Mouse (Mus musculus): Measurements from ENCODE around the gene Zmiz1.

Zmiz1 gene

DNA sequence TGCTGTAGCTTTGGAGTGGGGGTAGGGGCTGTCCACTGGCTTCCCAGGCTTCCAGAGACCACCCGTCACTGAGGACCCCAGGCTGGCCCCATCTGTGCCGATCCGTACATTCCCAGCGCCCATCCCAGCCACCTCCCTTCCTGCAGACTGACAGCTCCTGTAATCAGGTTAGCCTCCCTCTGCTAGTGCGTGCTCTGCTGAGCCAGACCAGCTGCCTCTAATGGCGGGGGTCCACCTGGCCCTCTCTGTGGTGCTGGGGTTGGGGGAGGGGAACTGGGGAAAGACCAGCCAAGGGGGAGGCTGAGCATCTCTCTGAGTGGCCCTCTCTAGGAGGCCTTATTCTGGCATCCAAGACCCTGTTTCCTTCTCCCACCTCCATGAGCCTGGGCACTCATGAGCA, 53.8 kb downstream of the Zmiz1 start:
- DNase-seq (ENCODE audit: low spot score): no peak

DNA sequence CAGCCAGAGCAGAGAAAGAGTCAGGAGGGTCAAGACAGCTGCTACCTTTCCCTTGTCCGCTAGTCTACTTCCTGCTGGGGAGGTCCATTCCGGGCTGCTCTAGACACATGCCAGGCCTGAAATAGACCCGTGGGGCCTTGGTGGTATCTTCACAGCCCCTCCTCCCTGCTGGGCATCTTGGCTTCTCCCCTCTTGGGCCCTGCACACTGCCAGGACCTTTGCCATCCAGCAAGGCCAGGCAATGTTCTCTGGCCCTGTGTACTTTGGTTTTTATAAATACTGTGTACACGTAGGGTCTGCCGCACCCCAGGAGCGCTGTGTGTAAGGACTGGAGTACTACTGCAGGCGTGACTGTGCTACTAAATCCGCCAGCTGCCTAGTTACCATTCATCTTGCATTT, 54.5 kb downstream of the Zmiz1 start:
- DNase-seq (ENCODE audit: low spot score): no peak

DNA sequence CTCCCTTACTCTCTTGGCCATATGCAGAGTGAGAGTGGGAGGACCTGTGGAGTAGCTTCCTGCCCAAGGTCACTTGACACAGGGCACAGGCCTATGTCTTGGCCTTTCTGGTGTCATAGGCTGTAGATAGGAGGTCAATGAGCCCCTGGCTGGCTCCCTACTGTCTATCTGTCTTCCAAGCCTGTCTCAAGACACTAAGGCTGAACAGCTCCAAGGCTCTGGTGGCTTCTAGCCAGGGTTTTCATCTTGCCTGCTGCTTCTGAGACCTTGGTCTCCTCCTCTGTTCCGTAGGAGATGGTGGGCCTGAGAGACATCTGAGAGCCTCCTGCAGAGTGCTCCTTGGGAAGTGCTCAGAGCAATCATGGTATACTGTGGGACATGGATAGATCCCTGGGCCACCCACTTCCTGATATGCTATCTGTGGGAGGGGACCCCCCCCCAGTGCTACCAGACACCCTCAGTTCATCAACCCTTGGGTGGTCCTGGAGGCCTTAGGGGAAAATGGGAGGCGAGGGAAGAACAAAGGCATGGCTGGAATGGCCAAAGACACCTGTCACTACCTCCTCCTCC, 56.0 kb downstream of the Zmiz1 start:
- DNase-seq (ENCODE audit: low spot score): no peak

GRCm38 (mm10) chr14:25515924-25516323, 56.9 kb downstream of the Zmiz1 start:
- no peak for DNase-seq (ENCODE audit: low spot score)

- DNase-seq (ENCODE audit: low spot score): no peak
Observed at GRCm38 (mm10) chr14:25516640-25517591, 57.9 kb downstream of the Zmiz1 start.

DNA sequence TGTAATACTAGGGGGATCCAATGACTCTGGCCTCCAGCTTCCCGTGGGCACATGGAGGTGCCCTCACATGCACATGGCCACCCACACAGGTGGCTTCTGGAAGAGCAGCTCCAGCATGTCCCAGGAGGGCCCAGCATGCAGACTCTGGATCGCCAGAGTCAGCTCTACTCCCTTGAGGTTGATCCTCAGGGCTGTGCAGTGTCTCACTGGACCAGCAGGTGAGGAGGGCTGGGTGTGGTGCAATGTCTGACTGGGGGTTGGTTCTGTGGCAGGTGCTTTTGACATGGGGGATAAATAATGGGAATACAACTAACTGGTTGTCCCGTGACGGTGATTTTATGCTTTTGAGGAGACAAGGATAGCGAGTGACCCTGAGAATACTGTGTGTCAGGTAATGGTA, 59.7 kb downstream of the Zmiz1 start:
- DNase-seq (ENCODE audit: low spot score): no peak

DNA sequence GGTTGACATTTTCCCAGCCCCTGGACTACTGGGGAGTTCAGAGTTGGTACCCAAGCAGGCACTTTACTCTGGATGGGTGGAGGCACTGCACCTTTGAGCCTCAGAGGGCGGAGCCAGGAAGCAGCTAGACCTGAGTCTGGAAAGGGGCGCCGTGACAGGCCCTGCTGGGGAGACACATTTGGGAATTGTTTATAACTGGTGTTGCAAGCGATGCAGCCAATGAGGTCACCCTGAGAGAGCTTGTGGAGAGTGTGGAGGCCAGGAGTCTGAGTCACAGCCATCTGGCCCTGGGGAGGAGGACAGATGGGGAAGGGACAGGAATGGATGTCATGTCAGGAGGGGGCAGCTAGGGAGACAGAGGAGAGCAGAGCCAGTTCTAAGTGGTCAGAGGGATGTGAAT, 60.7 kb downstream of the Zmiz1 start:
- DNase-seq (ENCODE audit: low spot score): no peak

DNA sequence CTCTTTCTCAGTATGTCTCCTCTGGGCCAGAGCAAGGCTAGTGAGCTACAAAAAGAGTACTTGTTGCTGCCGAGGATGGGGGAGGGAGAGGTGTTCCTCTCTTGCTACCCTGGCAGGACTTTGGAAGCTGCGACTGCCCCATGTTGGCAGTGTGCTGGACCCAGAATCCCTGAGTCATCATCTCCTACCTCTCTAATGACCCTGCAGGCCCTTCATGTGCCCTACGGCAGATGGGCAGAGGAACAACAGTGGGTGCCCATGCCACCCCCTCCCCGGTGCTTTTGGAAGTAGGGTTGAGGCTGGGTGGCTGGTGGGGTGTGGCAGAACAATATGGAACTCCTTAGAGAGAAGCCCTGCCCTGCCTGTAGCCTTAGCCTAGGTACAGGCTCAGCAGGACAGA, 61.6 kb downstream of the Zmiz1 start:
- no peak for DNase-seq (ENCODE audit: low spot score)

DNA sequence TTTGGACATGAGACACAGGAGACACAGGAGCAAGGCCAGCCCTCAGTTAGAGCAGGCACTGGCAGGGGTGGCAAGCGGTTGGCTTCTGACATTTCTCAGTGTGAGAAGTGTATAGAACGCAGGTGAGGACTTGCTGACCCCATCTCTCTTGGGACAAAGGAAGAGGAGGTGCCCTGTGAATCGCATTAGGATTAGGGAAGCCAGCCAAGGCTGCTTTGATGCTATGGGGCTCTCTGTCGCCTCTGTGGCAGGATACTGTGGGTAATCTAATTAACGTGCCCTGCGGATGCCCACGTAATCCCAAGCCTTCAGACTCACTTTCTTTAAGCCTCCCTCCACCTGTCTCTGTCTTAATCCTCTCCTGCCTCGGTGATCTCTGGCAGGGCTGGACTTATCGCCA, 62.0 kb downstream of the Zmiz1 start:
- DNase-seq (ENCODE audit: low spot score): no peak

DNA sequence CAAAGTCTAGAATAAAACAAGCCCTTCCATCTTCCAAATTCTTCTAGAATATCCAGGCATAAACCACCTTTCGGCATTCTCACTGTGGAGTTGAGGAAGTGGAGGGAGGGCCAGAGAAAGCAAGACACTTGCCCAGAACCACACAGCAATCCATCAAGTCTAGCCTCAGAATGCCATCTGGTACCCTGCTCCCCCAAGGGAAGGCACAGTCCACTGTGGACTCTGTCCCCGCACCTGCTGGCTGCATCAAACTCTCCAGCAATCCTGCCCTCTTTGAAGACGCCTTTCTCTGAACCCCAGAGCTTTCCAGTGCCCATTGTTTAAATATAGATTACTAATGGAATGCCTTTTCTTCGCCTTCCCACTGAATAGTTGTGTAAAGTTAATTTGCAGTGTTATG, 62.5 kb downstream of the Zmiz1 start:
- DNase-seq (ENCODE audit: low spot score): no peak

- no peak for DNase-seq (ENCODE audit: low spot score)
Observed at GRCm38 (mm10) chr14:25522415-25522814, 63.4 kb downstream of the Zmiz1 start.

DNA sequence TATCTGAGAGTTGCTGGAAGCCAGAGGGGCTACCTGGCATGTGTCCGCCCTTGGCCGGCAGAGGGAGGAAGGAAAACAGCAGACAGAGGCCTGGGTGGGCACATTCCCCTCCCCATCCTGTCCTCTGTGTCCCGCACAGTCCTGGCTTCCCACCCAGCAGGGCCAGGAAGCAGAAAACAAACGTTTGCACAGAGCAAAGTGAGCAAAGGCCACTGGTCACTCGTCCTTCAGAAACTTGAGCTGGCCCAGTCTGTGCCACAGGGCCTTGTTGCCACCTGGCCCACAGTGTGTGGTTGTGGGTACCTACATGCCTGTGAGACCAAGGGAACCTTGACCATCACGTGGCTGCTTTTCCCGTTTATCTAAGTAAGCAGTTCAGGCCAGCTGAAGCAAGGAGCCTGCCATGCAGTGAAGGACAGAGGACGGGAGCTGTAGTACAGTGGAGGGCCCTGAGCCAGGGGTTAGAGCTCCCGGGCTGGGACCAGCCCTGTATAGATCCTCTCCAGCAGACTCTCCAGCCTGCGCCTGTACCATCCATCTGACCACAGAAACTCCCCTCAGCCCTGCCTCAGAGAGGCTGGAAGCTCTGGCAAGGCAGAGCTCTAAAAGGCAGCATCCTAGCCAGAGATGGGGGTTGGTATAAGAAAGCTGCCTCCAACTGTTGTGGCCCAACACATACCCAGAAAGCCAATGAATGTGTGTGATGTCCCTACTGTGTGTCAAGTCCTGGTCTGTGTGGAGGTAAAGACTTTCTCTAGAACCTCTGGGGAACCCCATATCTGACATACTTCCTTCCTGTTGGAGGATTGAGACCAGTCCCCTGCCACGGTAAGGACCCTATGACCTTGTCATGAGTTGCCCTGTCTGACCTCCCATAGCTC, 64.5 kb downstream of the Zmiz1 start:
- no peak for DNase-seq (ENCODE audit: low spot score)

GRCm38 (mm10) chr14:25524111-25524495, 65.1 kb downstream of the Zmiz1 start:
- no peak for DNase-seq (ENCODE audit: low spot score)

DNA sequence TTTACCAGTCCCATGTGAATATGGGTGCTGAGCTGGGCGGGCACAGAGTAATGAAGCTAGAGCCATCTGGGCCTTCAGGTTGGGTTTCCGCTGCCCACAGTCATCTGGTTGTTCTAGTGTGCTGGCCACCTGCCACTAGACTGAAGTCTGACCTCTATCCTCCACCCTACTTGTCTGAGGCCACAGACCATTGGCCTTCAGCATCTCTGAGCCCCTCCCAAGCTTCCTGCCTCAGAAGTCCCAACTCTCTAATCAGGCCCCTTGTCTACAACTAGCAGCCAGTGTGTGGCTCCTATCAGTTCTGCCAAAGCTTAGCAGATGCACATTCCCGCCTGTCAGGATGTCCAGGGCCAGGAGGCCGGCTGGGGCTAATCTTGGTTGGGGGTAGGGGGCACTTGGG, 65.9 kb downstream of the Zmiz1 start:
- DNase-seq (ENCODE audit: low spot score): no peak

- no peak for DNase-seq (ENCODE audit: low spot score)
Observed at GRCm38 (mm10) chr14:25525729-25526128, 66.7 kb downstream of the Zmiz1 start.

DNA sequence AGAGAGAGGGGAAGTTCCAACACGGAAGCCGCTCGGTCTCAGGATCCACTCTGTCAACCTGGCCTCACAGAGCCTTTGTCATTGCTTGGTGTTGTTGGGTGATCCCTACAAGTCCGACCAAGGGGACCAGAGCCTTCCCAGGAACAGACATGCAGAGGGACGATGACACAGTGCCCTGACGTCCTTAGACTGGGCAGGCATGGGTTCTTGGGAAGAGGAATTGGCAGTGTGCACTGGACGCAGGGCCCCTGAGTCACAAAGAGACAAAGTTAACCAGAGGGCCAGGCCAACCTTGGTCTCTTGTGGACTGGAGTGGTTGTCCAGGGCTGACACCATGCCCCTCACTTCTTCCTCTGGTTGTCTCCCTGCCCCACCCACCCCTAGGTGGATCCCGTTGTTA, 67.9 kb downstream of the Zmiz1 start:
- no peak for DNase-seq (ENCODE audit: low spot score)

DNA sequence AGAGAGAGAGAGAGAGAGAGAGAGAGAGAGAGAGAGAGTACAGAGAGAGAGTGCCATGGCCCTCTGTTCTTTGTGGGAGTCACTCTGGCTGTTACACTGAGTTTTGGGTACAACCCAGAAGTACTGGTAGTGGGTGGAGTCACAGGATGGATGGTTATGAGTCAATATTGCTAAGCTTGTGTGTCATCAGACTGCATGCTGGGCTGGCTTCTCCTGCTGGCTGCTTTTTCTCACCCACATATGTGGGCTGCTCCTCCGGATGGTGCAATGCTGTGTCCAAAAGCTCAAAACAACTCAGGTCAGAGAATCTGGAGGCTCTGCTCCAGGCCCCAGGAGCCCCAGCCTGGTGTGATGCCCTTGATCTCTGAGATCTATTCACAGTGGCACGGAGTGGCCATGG, 68.3 kb downstream of the Zmiz1 start:
- no peak for DNase-seq (ENCODE audit: low spot score)

GRCm38 (mm10) chr14:25530342-25530741, 71.4 kb downstream of the Zmiz1 start:
- DNase-seq (ENCODE audit: low spot score): no peak

GRCm38 (mm10) chr14:25530815-25531214, 71.8 kb downstream of the Zmiz1 start:
- no peak for DNase-seq (ENCODE audit: low spot score)

DNA sequence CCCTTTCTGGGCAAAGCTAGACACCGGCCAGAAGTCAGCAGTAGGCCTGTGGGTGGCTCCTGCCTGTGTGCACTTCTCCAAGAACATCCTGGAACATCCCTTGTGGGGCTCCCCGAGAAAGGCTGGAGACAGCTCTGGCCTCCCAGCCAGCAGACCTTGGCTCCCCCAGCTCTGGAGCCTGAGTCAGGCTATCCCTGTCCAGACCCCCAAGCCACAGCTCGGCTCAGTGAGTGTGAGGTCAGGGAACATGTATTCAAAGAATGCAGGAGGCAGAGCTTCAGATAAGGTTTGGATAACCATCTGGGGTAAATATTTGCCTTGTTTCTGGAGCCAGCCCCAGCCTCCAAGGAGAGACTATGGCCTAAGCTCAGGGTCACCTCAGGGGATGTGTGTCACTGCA, 74.0 kb downstream of the Zmiz1 start:
- DNase-seq (ENCODE audit: low spot score): no peak

GRCm38 (mm10) chr14:25533631-25534395, 74.8 kb downstream of the Zmiz1 start:
- DNase-seq (ENCODE audit: low spot score): no peak

DNA sequence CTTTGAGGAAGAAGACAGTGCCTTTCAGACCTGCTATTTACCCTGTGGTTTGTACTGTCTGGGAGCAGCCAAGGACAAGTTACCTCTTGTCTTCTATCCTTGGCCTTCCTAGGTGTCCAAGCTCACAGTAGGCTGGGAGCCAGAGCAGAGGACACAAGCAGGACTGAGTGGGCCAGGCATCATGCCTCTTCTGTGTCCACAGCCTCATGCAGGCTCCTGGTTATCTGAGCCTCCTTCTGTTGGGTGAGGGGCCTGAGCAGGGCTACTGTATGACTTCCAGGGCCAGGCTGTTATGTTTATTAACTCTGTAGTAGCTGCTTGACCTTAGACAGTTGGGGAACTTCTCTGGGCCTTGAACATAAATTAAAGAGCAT, 75.4 kb downstream of the Zmiz1 start:
- no peak for DNase-seq (ENCODE audit: low spot score)

Measured in urinary bladder, postnatal 10 days (tissue).